Mouse (Mus musculus): ENCODE measurements around the gene Upk2.
"Not testable (repeated sequence)": the region's sequence is repeated elsewhere in the genome, so short reads cannot be mapped to it uniquely, and the experiment has no call there.

Gene Upk2

GRCm38 (mm10) chr9:44420280-44420898 lies 34.4 kb downstream of the Upk2 start:
- Histone ChIP-seq H3K27me3 (ENCODE audit: insufficient read depth, low read length) (no peaks in the 10 kb centered on the region), H3K4me1 (replicated peaks; ENCODE audit: low read depth, low read length) (peaks cover 69% of the 10 kb centered on the region), H3K4me3 (replicated peaks; ENCODE audit: low read length) (peak overlapping the region; percentile 75), H3K36me3 (ENCODE audit: insufficient read depth, low read length) (peaks cover 13% of the 10 kb centered on the region), H3K9me3 (ENCODE audit: low read length) (no peaks in the 10 kb centered on the region)
- TF ChIP-seq NANOG (IDR thresholded peaks at IDR 0.05; ENCODE audit: borderline replicate concordance, low read length) (no peak), POU5F1 (IDR thresholded peaks at IDR 0.05; ENCODE audit: borderline replicate concordance, low read length) (no peak), CTCF (conservative IDR thresholded peaks at IDR 0.05; ENCODE audit: low read length) (no peak)

DNA sequence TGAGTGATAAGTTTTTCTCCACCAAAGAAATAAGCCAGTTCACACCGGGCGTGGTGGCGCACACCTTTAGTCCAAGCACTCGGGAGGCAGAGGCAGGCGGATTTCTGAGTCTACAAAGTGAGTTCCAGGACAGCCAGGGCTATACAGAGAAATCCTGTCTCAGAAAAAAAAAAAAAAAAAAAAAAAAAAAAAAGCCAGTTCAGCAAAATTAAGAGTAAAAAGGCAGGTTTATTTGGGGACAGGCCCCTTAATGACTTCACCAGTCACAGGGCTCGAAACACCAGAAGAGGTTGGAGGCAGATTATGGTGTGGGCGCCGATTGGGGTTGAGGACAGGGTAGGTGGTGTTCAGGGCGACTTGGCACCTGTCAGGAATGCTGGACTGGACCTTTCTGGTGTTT lies 35.0 kb downstream of the Upk2 start:
- Histone ChIP-seq H3K4me1 (replicated peaks; ENCODE audit: low read depth, low read length) (peaks cover 63% of the 10 kb centered on the region), H3K36me3 (ENCODE audit: insufficient read depth, low read length) (peaks cover 17% of the 10 kb centered on the region), H3K4me3 (replicated peaks; ENCODE audit: low read length) (peak overlapping the region; percentile 75)
- H3K27me3 ChIP-seq (ENCODE audit: insufficient read depth, low read length); H3K9me3 ChIP-seq (ENCODE audit: low read length): not testable (repeated sequence)

- Histone ChIP-seq H3K36me3 (ENCODE audit: insufficient read depth, low read length) (peaks cover 27% of the 10 kb centered on the region), H3K9me3 (ENCODE audit: low read length) (no peaks in the 10 kb centered on the region), H3K4me3 (replicated peaks; ENCODE audit: low read length) (peak within 1 kb of the TSS; percentile 95), H3K4me1 (replicated peaks; ENCODE audit: low read depth, low read length) (peaks cover 55% of the 10 kb centered on the region), H3K27me3 (ENCODE audit: insufficient read depth, low read length) (no peaks in the 10 kb centered on the region)
- no peak for TF ChIP-seq NANOG (IDR thresholded peaks at IDR 0.05; ENCODE audit: borderline replicate concordance, low read length)
- TF ChIP-seq CTCF (conservative IDR thresholded peaks at IDR 0.05; ENCODE audit: low read length) = no peak
- no peak for TF ChIP-seq POU5F1 (IDR thresholded peaks at IDR 0.05; ENCODE audit: borderline replicate concordance, low read length)
These were observed 36.0 kb downstream of the Upk2 start, which contains the start of gene Ccdc84 for GRCm38 (mm10) chr9:44418519-44419385. TSS of gene Ccdc84 (minus strand) at chr9:44418569.

DNA sequence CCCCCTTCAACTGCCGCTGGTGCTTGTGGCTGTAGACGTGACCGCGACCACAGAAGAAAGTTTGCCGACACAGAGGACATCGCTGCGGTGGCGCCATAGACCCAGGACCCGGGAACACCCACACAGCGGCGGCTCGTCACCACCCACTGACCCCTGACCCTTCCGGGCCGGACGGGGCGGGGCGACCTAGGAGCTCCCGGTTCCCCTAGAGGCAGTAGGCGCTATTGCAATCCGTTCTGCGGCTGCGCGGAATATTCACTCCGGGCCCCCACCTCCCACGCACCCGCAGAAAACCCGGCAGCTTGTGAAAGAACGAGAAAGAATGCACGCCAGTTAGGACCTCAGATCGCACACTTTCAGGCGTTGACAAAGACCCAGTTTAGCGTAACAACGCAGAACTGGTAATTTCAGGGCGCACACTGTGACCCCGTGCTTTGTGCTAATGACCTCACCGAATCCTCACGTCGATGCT lies 36.8 kb downstream of the Upk2 start:
- H3K36me3 ChIP-seq (ENCODE audit: insufficient read depth, low read length) = peaks cover 35% of the 10 kb centered on the region
- peaks cover 52% of the 10 kb centered on the region for H3K4me1 ChIP-seq (replicated peaks; ENCODE audit: low read depth, low read length)
- no peaks in the 10 kb centered on the region for H3K9me3 ChIP-seq (ENCODE audit: low read length)
- H3K4me3 ChIP-seq (replicated peaks; ENCODE audit: low read length) = peak overlapping the region; percentile 95
- H3K27me3 ChIP-seq (ENCODE audit: insufficient read depth, low read length) = no peaks in the 10 kb centered on the region
- TF ChIP-seq POU5F1 (IDR thresholded peaks at IDR 0.05; ENCODE audit: borderline replicate concordance, low read length) = no peak
- peak; percentile 68 for TF ChIP-seq CTCF (conservative IDR thresholded peaks at IDR 0.05; ENCODE audit: low read length)
- no peak for TF ChIP-seq NANOG (IDR thresholded peaks at IDR 0.05; ENCODE audit: borderline replicate concordance, low read length)

DNA sequence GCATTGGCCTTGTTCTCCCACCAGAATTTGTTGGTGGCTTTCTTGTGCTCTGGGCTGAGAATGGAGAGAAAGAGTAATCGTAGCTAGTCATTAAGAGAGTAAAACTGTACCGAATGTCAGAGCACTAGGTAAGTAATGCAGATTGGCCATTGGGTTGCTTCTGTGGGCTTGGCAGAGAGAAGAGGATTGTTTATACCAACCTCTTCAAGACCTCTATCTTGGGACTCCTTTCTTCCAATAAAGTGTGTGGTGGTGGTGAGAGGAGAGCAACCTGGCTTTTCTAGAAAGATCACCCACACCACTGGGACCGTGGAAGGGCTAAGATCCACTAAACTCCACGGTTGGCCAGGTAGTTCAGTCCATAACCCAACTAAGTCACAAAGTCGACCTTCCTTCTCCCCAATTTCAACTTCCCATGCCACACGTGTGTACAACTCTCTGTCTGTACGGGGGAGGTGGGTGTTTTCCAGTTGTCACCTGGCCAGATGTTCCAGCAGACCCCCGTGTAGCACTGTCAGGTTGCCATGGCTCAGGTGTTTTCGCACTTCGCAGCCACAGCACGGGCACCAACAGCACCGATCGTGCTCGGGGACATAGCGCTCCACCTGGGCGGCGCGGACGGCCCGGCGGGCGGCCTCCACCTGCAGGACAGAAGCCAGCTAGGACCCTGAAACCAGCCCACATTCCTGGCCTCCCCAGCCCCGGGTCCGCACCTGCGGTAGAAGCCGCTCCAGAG lies 37.5 kb downstream of the Upk2 start:
- H3K4me1 ChIP-seq (replicated peaks; ENCODE audit: low read depth, low read length) = peaks cover 55% of the 10 kb centered on the region
- H3K4me3 ChIP-seq (replicated peaks; ENCODE audit: low read length) = peak overlapping the region; percentile 95
- no peaks in the 10 kb centered on the region for H3K27me3 ChIP-seq (ENCODE audit: insufficient read depth, low read length)
- no peaks in the 10 kb centered on the region for H3K9me3 ChIP-seq (ENCODE audit: low read length)
- no peak for TF ChIP-seq NANOG (IDR thresholded peaks at IDR 0.05; ENCODE audit: borderline replicate concordance, low read length)
- no peak for TF ChIP-seq POU5F1 (IDR thresholded peaks at IDR 0.05; ENCODE audit: borderline replicate concordance, low read length)
- no peak for TF ChIP-seq CTCF (conservative IDR thresholded peaks at IDR 0.05; ENCODE audit: low read length)
- peaks cover 41% of the 10 kb centered on the region for H3K36me3 ChIP-seq (ENCODE audit: insufficient read depth, low read length)

DNA sequence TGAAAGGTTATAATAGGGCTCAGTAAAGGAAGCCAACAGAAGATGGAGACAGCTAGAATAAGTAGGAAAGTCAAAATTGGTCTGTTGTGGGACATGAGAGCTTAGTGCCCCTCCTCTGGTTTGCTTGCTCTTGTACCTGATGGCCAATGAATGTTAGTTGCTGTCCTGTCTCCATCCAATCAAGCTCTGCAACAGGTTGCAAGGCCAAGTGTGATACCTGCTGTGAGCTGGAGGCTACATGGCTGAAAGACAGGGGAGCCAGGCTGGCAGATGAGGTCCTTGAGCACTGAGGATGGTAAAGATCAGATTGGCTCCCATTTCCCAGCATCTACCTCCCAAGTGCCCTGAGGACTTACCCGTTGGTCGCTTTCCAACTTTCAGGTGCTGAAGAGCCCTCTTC lies 42.0 kb downstream of the Upk2 start:
- Histone ChIP-seq H3K4me3 (replicated peaks; ENCODE audit: low read length) (no peak overlapping the region), H3K4me1 (replicated peaks; ENCODE audit: low read depth, low read length) (peaks cover 55% of the 10 kb centered on the region), H3K9me3 (ENCODE audit: low read length) (no peaks in the 10 kb centered on the region), H3K36me3 (ENCODE audit: insufficient read depth, low read length) (peaks cover 84% of the 10 kb centered on the region), H3K27me3 (ENCODE audit: insufficient read depth, low read length) (no peaks in the 10 kb centered on the region)
- no peak for TF ChIP-seq POU5F1 (IDR thresholded peaks at IDR 0.05; ENCODE audit: borderline replicate concordance, low read length)
- no peak for TF ChIP-seq CTCF (conservative IDR thresholded peaks at IDR 0.05; ENCODE audit: low read length)
- TF ChIP-seq NANOG (IDR thresholded peaks at IDR 0.05; ENCODE audit: borderline replicate concordance, low read length) = no peak

DNA sequence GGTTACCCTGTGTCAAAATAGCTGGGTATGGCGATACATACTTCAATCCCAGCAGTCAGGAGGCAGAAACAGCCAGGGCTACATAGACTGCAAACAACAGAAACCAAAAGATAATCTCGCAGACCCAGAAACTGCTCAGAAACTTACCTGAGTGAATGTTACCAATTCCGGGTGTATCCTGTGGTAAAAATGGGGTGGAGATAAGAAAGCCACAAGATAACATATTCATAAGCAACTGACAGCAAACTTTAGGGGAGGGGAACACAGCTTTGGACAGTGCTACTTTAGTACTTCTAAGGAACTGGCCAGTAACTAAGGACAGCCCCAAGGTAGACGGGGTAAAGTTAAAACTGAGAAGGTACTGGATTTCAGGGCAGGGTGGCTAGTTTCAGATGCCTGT lies 42.5 kb downstream of the Upk2 start:
- Histone ChIP-seq H3K27me3 (ENCODE audit: insufficient read depth, low read length) (no peaks in the 10 kb centered on the region), H3K4me3 (replicated peaks; ENCODE audit: low read length) (no peak overlapping the region), H3K36me3 (ENCODE audit: insufficient read depth, low read length) (peaks cover 84% of the 10 kb centered on the region), H3K9me3 (ENCODE audit: low read length) (no peaks in the 10 kb centered on the region), H3K4me1 (replicated peaks; ENCODE audit: low read depth, low read length) (peaks cover 54% of the 10 kb centered on the region)
- TF ChIP-seq NANOG (IDR thresholded peaks at IDR 0.05; ENCODE audit: borderline replicate concordance, low read length) (no peak), CTCF (conservative IDR thresholded peaks at IDR 0.05; ENCODE audit: low read length) (no peak), POU5F1 (IDR thresholded peaks at IDR 0.05; ENCODE audit: borderline replicate concordance, low read length) (no peak)

DNA sequence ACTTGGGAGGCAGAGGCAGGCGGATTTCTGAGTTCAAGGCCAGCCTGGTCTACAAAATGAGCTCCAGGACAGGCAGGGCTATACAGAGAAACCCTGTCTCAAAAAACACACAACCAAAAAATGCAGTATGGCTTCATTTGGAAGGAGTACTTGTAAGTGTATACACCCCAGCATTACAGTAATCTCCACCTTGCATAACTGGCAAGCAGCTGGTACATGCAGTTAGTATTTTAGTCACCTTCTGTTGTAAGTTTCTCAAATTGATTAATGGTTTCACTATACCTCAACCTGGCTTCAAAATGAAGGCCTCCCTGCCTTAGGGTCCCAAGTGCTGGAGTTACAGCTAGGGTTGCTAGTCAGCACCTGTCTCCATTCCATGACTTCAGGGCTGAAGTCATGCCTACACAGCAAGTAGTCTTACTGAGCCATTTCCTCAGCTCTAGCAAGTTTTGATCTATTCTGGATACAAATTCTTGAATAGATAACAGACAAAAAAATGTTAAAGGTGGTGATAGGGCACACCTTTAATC lies 43.1 kb downstream of the Upk2 start:
- peaks cover 84% of the 10 kb centered on the region for H3K36me3 ChIP-seq (ENCODE audit: insufficient read depth, low read length)
- H3K27me3 ChIP-seq (ENCODE audit: insufficient read depth, low read length) = no peaks in the 10 kb centered on the region
- no peaks in the 10 kb centered on the region for H3K9me3 ChIP-seq (ENCODE audit: low read length)
- TF ChIP-seq POU5F1 (IDR thresholded peaks at IDR 0.05; ENCODE audit: borderline replicate concordance, low read length) (no peak), CTCF (conservative IDR thresholded peaks at IDR 0.05; ENCODE audit: low read length) (no peak), NANOG (IDR thresholded peaks at IDR 0.05; ENCODE audit: borderline replicate concordance, low read length) (no peak)
- H3K4me3 ChIP-seq (replicated peaks; ENCODE audit: low read length) = no peak overlapping the region
- H3K4me1 ChIP-seq (replicated peaks; ENCODE audit: low read depth, low read length) = peaks cover 50% of the 10 kb centered on the region
